Mouse (Mus musculus): ENCODE measurements around the gene Supt20. TPM values are rescaled to one million over a fixed set of nuclear protein-coding genes. Genes with fewer than 3 reads are reported as not detected.
"Not testable (repeated sequence)": the region's sequence is repeated elsewhere in the genome, so short reads cannot be mapped to it uniquely, and the experiment has no call there.

Supt20 gene
- polyA plus RNA-seq, 1 experiment from 2014 or later, result 19.9 TPM

DNA sequence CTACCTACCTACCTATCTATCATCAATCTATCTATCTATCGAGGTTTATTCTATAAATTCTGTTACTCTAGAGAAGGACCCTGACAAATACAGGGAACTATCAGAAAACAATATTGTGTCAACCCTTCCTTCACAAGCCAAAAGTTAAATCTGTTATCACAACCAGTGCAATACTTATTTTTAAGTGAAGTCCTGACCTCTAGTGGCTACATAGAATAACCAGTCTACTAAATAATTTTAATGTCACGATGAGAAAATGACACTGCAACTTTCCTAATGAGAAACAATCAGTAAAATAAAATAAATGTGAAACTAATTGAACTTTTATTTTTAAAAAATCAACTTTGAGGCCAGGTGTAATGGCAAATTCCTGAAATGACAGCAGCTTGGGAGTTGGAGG is 3.5 kb upstream of the Supt20 start:
- Histone ChIP-seq H3K27me3 (ENCODE audit: insufficient read depth, low read length) (no peaks in the 10 kb centered on the region), H3K9me3 (ENCODE audit: low read length) (no peaks in the 10 kb centered on the region), H3K4me2 (ENCODE audit: low read depth, low read length) (no peak overlapping the region), H3K4me1 (ENCODE audit: insufficient read depth) (0 out of 2 replicates have a peak, but pooled peaks cover 4% of the 10 kb centered on the region), H3K9ac (replicated peaks) (no peak overlapping the region), H3K27ac (ENCODE audit: low read depth) (no peak overlapping the region), H3K4me3 (ENCODE audit: low read depth, low read length) (no peak overlapping the region), H3K36me3 (replicated peaks; ENCODE audit: insufficient read depth, low read length) (no peaks in the 10 kb centered on the region)
- ATAC-seq (no peak), DNase-seq (no peak)
- TF ChIP-seq EP300 (IDR thresholded peaks at IDR 0.05; ENCODE audit: low read depth) (no peak), CTCF (IDR thresholded peaks at IDR 0.05; ENCODE audit: low read depth) (peak; percentile 54)
- WGBS (ENCODE audit: insufficient replicate concordance), result 35% methylated on average over 2 of the region's 2 CpGs

- ATAC-seq (peak; percentile 10), DNase-seq (no peak)
- H3K9me3 ChIP-seq (ENCODE audit: low read length), result no peaks in the 10 kb centered on the region
- peaks cover 11% of the 10 kb centered on the region; the same call in 1 of the 2 replicates for H3K4me1 ChIP-seq (ENCODE audit: insufficient read depth)
- H3K36me3 ChIP-seq (replicated peaks; ENCODE audit: insufficient read depth, low read length), result peaks cover 19% of the 10 kb centered on the region
- no peak for TF ChIP-seq EP300 (IDR thresholded peaks at IDR 0.05; ENCODE audit: low read depth)
- TF ChIP-seq CTCF (IDR thresholded peaks at IDR 0.05; ENCODE audit: low read depth), result no peak
- peak overlapping the region; percentile 92 for H3K27ac ChIP-seq (ENCODE audit: low read depth)
- WGBS (ENCODE audit: insufficient replicate concordance), result under 1% methylated on average over 8 of the region's 8 CpGs
- no peaks in the 10 kb centered on the region for H3K27me3 ChIP-seq (ENCODE audit: insufficient read depth, low read length)
- H3K4me2 ChIP-seq (ENCODE audit: low read depth, low read length), result peak overlapping the region; percentile 73
- peak overlapping the region; percentile 70 for H3K4me3 ChIP-seq (ENCODE audit: low read depth, low read length)
- H3K9ac ChIP-seq (replicated peaks), result peak overlapping the region; percentile 68
Measured at GRCm38 (mm10) chr3:54693056-54693415, 429 bp downstream of the Supt20 start.

DNA sequence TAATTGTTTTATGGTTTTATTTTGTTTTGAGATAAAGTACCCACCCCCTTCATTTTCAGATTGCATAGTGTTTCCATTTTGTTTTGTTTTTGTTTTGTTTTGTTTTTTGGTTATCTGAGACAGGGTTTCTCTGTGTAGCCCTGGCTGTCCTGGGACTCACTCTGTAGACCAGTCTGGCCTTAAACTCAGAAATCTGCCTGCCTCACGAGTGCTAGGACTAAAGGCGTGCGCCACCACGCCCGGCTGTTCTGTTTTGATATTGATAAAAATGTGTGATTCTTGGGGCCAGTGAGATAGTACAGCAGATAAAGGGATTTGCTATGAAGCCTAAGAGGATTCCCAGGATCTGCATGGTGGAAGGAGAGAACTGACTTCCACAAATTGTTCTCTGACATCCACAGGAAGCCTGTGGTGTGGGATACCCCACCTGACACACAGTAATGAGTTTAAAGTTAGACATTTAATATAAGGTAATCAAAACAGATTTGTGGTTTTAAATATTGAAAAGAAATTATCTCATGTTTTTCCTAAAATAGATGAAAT is 7.2 kb downstream of the Supt20 start:
- Histone ChIP-seq H3K27ac (ENCODE audit: low read depth) (no peak overlapping the region), H3K36me3 (replicated peaks; ENCODE audit: insufficient read depth, low read length) (peaks cover 50% of the 10 kb centered on the region), H3K4me3 (ENCODE audit: low read depth, low read length) (no peak overlapping the region), H3K9me3 (ENCODE audit: low read length) (no peaks in the 10 kb centered on the region), H3K4me1 (ENCODE audit: insufficient read depth) (no peaks in the 10 kb centered on the region), H3K4me2 (ENCODE audit: low read depth, low read length) (no peak overlapping the region), H3K27me3 (ENCODE audit: insufficient read depth, low read length) (no peaks in the 10 kb centered on the region), H3K9ac (replicated peaks) (no peak overlapping the region)
- DNase-seq, result no peak
- TF ChIP-seq EP300 (IDR thresholded peaks at IDR 0.05; ENCODE audit: low read depth) (no peak), CTCF (IDR thresholded peaks at IDR 0.05; ENCODE audit: low read depth) (no peak)
- WGBS (ENCODE audit: insufficient replicate concordance), result 51% methylated on average over 5 of the region's 5 CpGs
- ATAC-seq, result no peak

DNA sequence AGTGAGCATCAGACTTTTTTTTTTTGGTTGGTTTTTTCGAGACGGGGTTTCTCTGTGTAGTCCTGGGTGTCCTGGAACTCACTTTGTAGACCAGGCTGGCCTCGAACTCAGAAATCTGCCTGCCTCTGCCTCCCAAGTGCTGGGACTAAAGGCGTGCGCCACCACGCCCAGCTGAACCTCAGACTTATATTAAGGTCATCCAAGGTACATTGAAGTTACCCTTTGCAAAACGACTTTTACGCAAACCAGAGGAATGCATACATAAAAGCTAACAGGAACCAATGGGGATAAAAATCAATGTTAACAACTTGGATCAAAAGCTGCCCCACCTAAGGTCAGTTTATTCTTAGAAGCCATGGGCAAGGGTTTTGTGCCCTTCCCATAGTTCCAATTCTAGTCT is 11.5 kb downstream of the Supt20 start:
- 89% methylated on average over 8 of the region's 8 CpGs for WGBS (ENCODE audit: insufficient replicate concordance)
- H3K4me2 ChIP-seq (ENCODE audit: low read depth, low read length); H3K27ac ChIP-seq (ENCODE audit: low read depth); DNase-seq; H3K9ac ChIP-seq (replicated peaks); ATAC-seq; H3K4me3 ChIP-seq (ENCODE audit: low read depth, low read length); H3K9me3 ChIP-seq (ENCODE audit: low read length); H3K4me1 ChIP-seq (ENCODE audit: insufficient read depth); H3K27me3 ChIP-seq (ENCODE audit: insufficient read depth, low read length): not testable (repeated sequence)
- peaks cover 63% of the 10 kb centered on the region for H3K36me3 ChIP-seq (replicated peaks; ENCODE audit: insufficient read depth, low read length)

- TF ChIP-seq CTCF (IDR thresholded peaks at IDR 0.05; ENCODE audit: low read depth) (no peak), EP300 (IDR thresholded peaks at IDR 0.05; ENCODE audit: low read depth) (no peak)
- H3K9me3 ChIP-seq (ENCODE audit: low read length), result no peaks in the 10 kb centered on the region
- no peak overlapping the region for H3K4me3 ChIP-seq (ENCODE audit: low read depth, low read length)
- WGBS (ENCODE audit: insufficient replicate concordance), result 62% methylated on average over 9 of the region's 9 CpGs
- H3K4me1 ChIP-seq (ENCODE audit: insufficient read depth), result no peaks in the 10 kb centered on the region
- ATAC-seq, result peak; percentile 33
- peaks cover 74% of the 10 kb centered on the region for H3K36me3 ChIP-seq (replicated peaks; ENCODE audit: insufficient read depth, low read length)
- H3K9ac ChIP-seq (replicated peaks), result no peak overlapping the region
- no peaks in the 10 kb centered on the region for H3K27me3 ChIP-seq (ENCODE audit: insufficient read depth, low read length)
- H3K27ac ChIP-seq (ENCODE audit: low read depth), result peak overlapping the region; percentile 63
- H3K4me2 ChIP-seq (ENCODE audit: low read depth, low read length), result 0 out of 2 replicates have a peak overlapping the region, but pooled peaks have one; percentile 6
- DNase-seq, result no peak
Measured at GRCm38 (mm10) chr3:54708972-54709371, 16.4 kb downstream of the Supt20 start.

- no peaks in the 10 kb centered on the region for H3K4me1 ChIP-seq (ENCODE audit: insufficient read depth)
- no peak within 1 kb of the TSS for H3K27ac ChIP-seq (ENCODE audit: low read depth)
- no peak within 1 kb of the TSS for H3K9ac ChIP-seq (replicated peaks)
- no peaks in the 10 kb centered on the region for H3K27me3 ChIP-seq (ENCODE audit: insufficient read depth, low read length)
- DNase-seq (no peak), ATAC-seq (no peak)
- H3K36me3 ChIP-seq (replicated peaks; ENCODE audit: insufficient read depth, low read length), result peaks cover 78% of the 10 kb centered on the region
- WGBS (ENCODE audit: insufficient replicate concordance), result 81% methylated on average over 6 of the region's 6 CpGs
- H3K4me2 ChIP-seq (ENCODE audit: low read depth, low read length), result no peak within 1 kb of the TSS
- H3K9me3 ChIP-seq (ENCODE audit: low read length), result no peaks in the 10 kb centered on the region
- no peak for TF ChIP-seq EP300 (IDR thresholded peaks at IDR 0.05; ENCODE audit: low read depth)
- H3K4me3 ChIP-seq (ENCODE audit: low read depth, low read length), result no peak within 1 kb of the TSS
Measured at GRCm38 (mm10) chr3:54714253-54714652, 21.6 kb downstream of the Supt20 start, which contains the start of gene Gm21958. Gene Gm21958, minus strand, starts transcription at chr3:54714353.

- Histone ChIP-seq H3K27ac (ENCODE audit: low read depth) (no peak overlapping the region), H3K9ac (replicated peaks) (no peak overlapping the region), H3K9me3 (ENCODE audit: low read length) (no peaks in the 10 kb centered on the region), H3K4me2 (ENCODE audit: low read depth, low read length) (no peak overlapping the region), H3K27me3 (ENCODE audit: insufficient read depth, low read length) (no peaks in the 10 kb centered on the region), H3K36me3 (replicated peaks; ENCODE audit: insufficient read depth, low read length) (peaks cover 70% of the 10 kb centered on the region), H3K4me1 (ENCODE audit: insufficient read depth) (no peaks in the 10 kb centered on the region), H3K4me3 (ENCODE audit: low read depth, low read length) (no peak overlapping the region)
- TF ChIP-seq CTCF (IDR thresholded peaks at IDR 0.05; ENCODE audit: low read depth) (no peak), EP300 (IDR thresholded peaks at IDR 0.05; ENCODE audit: low read depth) (no peak)
- 91% methylated on average over 6 of the region's 6 CpGs for WGBS (ENCODE audit: insufficient replicate concordance)
- DNase-seq, result no peak
- no peak for ATAC-seq
Measured at GRCm38 (mm10) chr3:54715461-54715860, 22.9 kb downstream of the Supt20 start.

Data from liver, postnatal 0 days (tissue).